Mouse (Mus musculus) monocyte, adult 5-6 weeks (primary cell): Measurements from ENCODE around the gene Slc9a5. TPM values are rescaled to one million over a fixed set of nuclear protein-coding genes. Genes with fewer than 3 reads are reported as not detected.
A peak's percentile ranks its signal among the peaks of the same experiment; 100 is the strongest.

Experiments used
- ATAC-seq: fragments of 153-309, 156-312 bp; replicated peaks from 2 replicates; pipeline ENCODE4 v1.8.0; 2017; ENCODE audit warnings: mild to moderate bottlenecking; ENCODE audit not compliant: low TSS enrichment, insufficient number of reproducible peaks, severe bottlenecking, poor library complexity, low FRiP score
- total RNA-seq: library from RNA; stranded (forward); fragments of 200-1000, 200-491, 200-594 nt; gene quantifications from 3 replicates; pipeline ENCODE4 v1.2.3, GENCODE M21; 2017

The Slc9a5 gene
- total RNA-seq, 1 experiment from 2014 or later, result not detected

DNA sequence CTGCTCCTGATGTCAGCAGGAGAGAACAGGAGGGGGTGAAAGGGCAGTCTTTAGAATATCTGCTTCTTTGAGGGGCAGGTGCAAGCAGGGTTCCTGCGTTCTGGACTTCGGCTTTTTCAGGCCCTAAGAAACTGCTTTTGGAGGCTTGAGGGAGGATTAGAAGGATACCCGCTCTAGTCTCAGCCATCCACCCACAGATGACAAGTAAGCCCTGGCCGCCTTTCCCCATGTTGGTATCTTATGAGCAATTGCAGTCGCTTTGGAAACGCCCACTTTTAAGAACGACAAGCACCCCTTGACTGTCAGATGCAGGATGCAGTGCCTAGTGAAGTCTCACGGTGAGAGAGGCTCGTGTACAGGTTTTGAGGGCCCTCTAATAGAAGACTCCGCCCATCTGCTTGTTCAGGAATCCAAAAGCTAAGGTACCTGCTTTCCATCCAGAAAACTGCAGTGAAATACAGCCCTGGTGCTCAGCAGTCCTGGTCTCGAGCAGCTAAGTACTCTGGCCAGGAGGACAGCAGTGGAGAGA lies 29.9 kb upstream of the Slc9a5 start:
- ATAC-seq, result no peak

- no peak for ATAC-seq
These were observed 25.5 kb upstream of the Slc9a5 start for GRCm38 (mm10) chr8:105323183-105323582.

DNA sequence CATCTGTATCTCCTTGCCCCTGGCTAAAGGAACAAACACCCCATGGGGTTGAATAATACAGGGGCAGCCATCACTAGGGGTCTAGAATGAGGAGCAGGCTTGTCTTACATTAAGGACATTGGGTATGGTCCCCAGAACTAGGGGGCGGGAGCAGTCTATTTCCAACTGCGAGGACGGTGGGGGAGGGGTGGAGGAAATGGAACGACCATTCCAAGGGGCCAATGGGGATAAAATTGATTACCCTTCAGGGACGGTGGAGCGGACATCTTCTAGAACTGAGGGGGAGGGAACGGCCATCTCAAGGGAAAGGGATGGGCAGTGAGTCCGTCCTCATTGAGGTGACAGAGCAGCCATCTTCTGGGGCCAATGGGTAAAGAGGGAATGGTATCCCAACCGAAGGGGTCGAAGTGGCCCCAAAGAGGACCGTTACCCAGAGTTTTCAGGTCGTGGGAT lies 23.0 kb upstream of the Slc9a5 start:
- ATAC-seq, result 0 out of 2 replicates have a peak, but pooled peaks have one; percentile 4

DNA sequence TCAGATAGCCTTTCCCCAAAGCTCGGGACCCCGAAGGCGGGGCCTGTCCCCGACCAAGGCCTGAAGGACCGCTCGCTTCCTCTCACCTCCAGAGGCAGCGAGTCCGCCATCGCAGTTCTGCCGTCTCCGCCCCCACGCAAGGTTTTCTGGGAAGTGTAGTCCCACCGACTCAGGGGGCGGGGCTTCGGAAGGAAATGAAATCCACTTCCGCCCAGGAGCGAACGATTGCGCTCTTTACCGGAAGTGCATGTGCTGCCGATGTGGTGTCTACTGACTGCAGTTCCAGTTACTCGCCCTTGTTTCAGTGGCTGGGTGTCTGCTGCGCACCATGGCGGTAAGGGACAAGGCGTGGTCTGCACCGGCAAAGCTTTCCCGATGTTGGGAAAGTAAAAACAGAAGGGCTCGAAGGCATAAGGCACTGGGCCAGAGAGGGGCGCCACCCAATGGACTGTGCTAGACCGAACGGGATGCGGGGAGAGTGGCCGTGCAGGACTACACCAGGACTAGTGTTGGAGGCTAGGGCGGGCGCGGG lies 22.4 kb upstream of the Slc9a5 start, which contains the start of the genes Lrrc29 and Tmem208:
TSS of gene Lrrc29 (minus strand) at position 138 of the 532 bp plus-strand sequence.
TSS of gene Tmem208 (plus strand) at position 214 of the 532 bp plus-strand sequence.
- peak; percentile 96 for ATAC-seq

- ATAC-seq, result no peak
These were observed 21.7 kb upstream of the Slc9a5 start for GRCm38 (mm10) chr8:105326968-105327367.

- ATAC-seq, result no peak
These were observed 18.3 kb upstream of the Slc9a5 start for GRCm38 (mm10) chr8:105330325-105330724.

DNA sequence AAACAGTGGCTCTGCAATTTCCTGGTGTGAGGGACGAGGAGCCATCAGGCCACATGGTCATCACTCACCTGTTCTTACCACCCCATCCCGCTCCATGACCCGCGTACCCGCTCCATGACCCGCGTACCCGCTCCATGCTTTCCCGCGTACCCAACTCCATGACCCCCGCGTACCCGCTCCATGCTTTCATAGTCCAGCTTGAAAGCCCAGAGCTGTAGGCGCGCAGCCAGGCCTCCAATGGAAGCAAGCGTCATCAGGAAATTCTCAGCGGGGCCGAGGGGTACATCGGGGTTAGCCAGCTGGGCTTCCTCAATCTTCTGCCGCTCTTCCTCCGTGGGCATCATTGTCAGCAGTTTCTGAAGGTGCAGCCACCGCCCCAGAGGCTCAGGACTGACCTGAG lies 17.2 kb upstream of the Slc9a5 start:
- no peak for ATAC-seq

DNA sequence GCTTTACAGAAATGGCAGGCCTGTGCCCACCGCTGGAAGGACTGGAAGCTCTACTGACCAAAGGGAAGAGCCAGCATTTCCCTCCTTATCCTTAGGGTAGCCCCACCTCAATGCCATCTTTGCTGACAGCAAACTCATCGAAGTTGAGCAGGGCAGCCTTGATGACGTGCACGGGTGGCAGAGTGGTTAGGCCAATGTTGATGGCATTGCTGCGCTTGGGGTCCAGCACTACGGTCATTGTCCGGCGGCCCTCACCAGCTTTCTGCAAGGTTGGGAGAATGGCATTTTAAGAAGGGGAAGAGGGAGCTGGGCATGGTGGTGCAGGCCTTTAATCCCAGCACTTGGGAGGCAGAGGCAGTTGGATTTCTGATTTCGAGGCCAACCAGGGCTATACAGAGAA lies 16.7 kb upstream of the Slc9a5 start:
- no peak for ATAC-seq

DNA sequence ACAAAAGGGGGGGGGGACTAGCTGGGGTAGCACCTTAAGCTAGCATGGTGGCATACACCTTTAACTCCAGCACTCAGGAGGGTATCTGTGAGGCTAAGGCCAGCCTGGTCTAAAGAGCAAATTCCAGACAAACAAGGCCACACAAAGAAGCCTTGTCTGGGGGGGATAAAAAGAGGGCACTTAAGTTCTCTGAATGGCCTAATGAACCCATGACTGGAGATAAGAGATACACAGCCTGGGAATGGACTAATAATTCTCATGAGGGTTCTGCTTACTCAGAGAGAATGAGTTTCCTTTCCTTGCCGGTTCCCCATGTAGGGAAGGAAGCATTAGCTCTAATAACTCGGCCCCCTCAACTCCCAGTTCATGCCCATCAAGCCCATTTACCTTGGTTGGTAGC lies 16.1 kb upstream of the Slc9a5 start:
- no peak for ATAC-seq

DNA sequence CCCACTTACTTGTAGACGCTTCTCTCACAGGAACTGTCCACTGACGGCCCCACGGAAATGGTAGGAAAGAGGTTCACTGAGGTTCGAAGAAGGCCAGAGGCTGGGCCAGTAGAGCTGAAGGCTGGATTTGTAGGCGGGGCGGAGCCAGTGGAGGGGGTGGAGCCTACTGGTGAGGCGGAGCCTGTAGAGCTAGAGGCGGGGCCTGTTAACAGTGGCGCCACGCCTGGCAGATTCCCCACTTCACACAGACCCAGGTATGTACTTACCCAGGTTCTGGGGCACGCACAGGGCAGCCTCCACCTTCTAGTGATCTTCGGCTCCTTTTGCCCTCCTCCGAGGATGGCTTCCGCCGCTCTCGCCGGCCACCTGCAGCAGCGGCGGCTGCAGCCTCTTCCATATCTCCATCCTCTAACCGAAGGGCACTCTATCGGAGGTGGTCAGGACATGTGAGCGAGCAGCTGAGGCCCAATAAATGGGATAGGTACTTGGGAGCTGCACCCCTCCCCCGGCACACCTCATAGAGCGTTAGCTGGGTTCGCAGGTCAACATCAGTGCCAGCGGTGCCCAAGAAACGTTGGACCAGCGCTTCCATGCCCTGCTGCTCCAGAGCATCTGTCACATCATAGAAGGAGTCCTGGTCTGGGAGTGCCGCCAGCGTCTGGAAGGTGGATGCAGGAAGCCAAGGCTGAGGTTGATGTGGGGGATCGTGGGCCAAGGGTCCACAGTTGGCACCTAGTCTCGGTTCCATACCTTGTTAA lies 12.1 kb upstream of the Slc9a5 start:
- no peak for ATAC-seq

DNA sequence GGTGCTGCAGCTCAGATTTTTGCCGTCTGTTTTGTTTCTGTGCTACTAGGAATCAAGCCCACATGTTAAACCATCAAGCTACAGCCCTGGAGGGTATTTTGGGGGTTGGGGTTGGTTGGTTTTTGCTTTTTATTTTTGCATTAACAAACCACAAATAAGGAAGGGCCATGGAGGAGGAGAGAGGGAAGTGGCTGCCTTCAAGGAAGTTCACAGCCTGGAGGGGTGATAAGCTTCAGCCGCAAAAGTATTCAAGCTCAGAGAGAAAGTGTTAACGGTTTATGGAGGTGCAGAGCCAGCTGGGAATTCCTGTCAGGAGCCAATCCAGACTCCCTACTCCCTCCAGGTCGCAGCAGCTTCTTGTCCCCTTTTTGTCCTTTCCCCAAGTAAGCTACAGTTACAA lies 9.7 kb upstream of the Slc9a5 start:
- no peak for ATAC-seq

GRCm38 (mm10) chr8:105339886-105340635 lies 8.6 kb upstream of the Slc9a5 start:
- ATAC-seq, result no peak

DNA sequence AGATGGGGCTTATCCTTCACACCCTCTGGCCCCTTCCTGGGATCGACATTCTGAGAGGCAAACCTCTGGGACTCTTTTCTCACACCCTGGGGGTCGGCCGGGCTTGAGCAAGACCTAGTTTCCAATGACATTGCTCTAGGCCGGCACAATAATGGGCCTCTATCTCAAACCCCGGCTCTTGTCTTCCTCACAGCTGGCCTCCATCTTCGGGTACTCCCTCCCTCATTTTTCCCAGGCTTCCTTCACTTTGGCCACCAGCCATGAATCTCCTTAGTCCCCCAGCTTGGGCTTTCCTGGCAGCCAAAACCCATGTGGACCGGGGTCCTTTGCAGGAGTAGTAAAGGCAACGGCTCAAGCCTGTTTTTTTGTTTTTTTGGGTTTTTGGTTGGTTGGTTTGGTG lies 7.2 kb upstream of the Slc9a5 start:
- ATAC-seq, result no peak

DNA sequence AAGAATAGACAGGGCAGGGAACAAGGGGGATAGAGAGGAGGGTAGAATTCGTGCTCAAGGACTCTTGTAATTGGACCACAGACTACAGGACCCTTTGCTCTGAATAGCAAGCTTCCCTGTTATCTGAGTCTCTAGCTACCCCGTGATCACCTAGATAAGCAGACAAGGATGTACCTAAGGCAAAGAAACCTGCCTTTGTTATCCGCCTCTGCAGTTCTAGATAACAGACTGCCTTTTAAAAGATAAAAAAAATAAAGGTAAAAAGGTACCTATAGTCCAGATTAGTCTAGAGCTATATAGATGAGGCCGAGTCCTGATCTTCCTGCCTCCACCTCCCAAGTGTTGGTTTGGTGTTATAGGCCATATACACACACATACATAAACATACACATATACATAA lies 5.9 kb upstream of the Slc9a5 start:
- no peak for ATAC-seq

DNA sequence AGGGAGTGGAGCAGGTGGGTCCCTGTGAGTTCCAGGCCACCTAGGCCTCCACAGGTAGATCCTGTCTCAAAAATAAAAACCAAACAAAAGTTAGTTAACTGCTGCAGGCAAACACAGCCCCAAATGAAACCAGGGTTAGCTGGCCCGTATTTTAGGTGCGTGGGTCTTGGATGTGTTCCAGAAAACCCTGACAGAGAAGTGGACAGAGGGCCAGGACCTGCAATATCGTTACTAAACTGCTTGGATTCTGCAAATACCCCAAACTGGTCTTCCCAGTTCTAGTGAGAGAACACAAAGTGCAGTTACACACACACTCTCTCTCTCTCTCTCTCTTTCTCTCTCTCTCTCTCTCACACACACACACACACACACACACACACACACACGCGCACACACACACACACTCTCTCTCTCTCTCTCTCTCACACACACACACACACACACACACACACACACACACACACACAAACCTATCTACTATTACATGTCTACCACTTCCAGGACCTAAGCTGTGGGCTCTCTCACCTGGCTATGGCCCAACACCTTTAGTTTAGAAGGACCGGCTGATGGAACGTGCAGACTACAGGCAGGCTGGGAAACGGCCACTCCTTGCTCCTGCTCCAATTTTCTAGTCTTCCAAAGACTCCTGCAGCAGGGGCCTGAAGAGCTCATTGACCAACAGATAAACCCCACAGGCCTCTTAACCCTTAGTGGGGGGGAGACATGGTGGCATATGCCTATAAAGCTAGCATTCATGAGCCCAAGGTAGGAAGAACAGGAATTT lies 4.7 kb upstream of the Slc9a5 start:
- ATAC-seq, result no peak

GRCm38 (mm10) chr8:105345061-105345975 lies 3.3 kb upstream of the Slc9a5 start:
- peak; percentile 49 for ATAC-seq

- no peak for ATAC-seq
These were observed 1.8 kb upstream of the Slc9a5 start for GRCm38 (mm10) chr8:105346611-105347427.
